Mouse (Mus musculus): ENCODE data around the gene Mrpl30.

The Mrpl30 gene

GRCm38 (mm10) chr1:37890025-37890652 lies at the start of gene Mrpl30, which contains the start of gene Mitd1:
TSS of gene Mrpl30 (plus strand) at chr1:37890477.
TSS of gene Mitd1 (minus strand) at chr1:37890411.
- DNase-seq (ENCODE audit: extremely low spot score, low spot score) = peak; percentile 90

- no peak for DNase-seq (ENCODE audit: extremely low spot score, low spot score)
Measured at GRCm38 (mm10) chr1:37846878-37847277, 43.4 kb upstream of the Mrpl30 start.

GRCm38 (mm10) chr1:37850696-37851095 lies 39.6 kb upstream of the Mrpl30 start:
- no peak for DNase-seq (ENCODE audit: extremely low spot score, low spot score)

- peak; percentile 99 for DNase-seq (ENCODE audit: extremely low spot score, low spot score)
Measured at GRCm38 (mm10) chr1:37864511-37865400, 25.5 kb upstream of the Mrpl30 start.

- DNase-seq (ENCODE audit: extremely low spot score, low spot score) = no peak
Measured at GRCm38 (mm10) chr1:37865401-37866215, 24.7 kb upstream of the Mrpl30 start.

- no peak for DNase-seq (ENCODE audit: extremely low spot score, low spot score)
Measured at GRCm38 (mm10) chr1:37866286-37866685, 24.0 kb upstream of the Mrpl30 start, which contains the start of gene Tsga10. TSS of gene Tsga10 (minus strand) at chr1:37866429.

- peak; percentile 38 for DNase-seq (ENCODE audit: extremely low spot score, low spot score)
Measured at GRCm38 (mm10) chr1:37867056-37867455, 23.2 kb upstream of the Mrpl30 start.

GRCm38 (mm10) chr1:37867684-37868322 lies 22.5 kb upstream of the Mrpl30 start:
- no peak for DNase-seq (ENCODE audit: extremely low spot score, low spot score)

- no peak for DNase-seq (ENCODE audit: extremely low spot score, low spot score)
Measured at GRCm38 (mm10) chr1:37868640-37869039, 21.6 kb upstream of the Mrpl30 start.

- DNase-seq (ENCODE audit: extremely low spot score, low spot score) = no peak
Measured at GRCm38 (mm10) chr1:37869362-37869761, 20.9 kb upstream of the Mrpl30 start.

- DNase-seq (ENCODE audit: extremely low spot score, low spot score) = peak; percentile 34
Measured at GRCm38 (mm10) chr1:37871704-37872103, 18.6 kb upstream of the Mrpl30 start, which contains the start of gene Lipt1. TSS of gene Lipt1 (plus strand) at chr1:37871738.

- peak; percentile 79 for DNase-seq (ENCODE audit: extremely low spot score, low spot score)
Measured at GRCm38 (mm10) chr1:37872131-37873067, 17.9 kb upstream of the Mrpl30 start.

GRCm38 (mm10) chr1:37873157-37873556 lies 17.1 kb upstream of the Mrpl30 start:
- no peak for DNase-seq (ENCODE audit: extremely low spot score, low spot score)

GRCm38 (mm10) chr1:37877736-37878460 lies 12.4 kb upstream of the Mrpl30 start:
- no peak for DNase-seq (ENCODE audit: extremely low spot score, low spot score)

GRCm38 (mm10) chr1:37883411-37883810 lies 6.9 kb upstream of the Mrpl30 start:
- no peak for DNase-seq (ENCODE audit: extremely low spot score, low spot score)

- DNase-seq (ENCODE audit: extremely low spot score, low spot score) = no peak
Measured at GRCm38 (mm10) chr1:37884451-37884850, 5.8 kb upstream of the Mrpl30 start.

- no peak for DNase-seq (ENCODE audit: extremely low spot score, low spot score)
Measured at GRCm38 (mm10) chr1:37889206-37889605, 1.1 kb upstream of the Mrpl30 start.

- no peak for DNase-seq (ENCODE audit: extremely low spot score, low spot score)
Measured at GRCm38 (mm10) chr1:37891400-37891799, 1.1 kb downstream of the Mrpl30 start.

- DNase-seq (ENCODE audit: extremely low spot score, low spot score) = no peak
Measured at GRCm38 (mm10) chr1:37894606-37895005, 4.3 kb downstream of the Mrpl30 start.
